Mouse (Mus musculus) midbrain, embryonic 16.5 days (tissue): ENCODE measurements at regions not wholly inside any gene's neighbourhood (a gene's known extent, or its start where the extent isn't known, plus 50 kb on each side); places are given as distances from the start of the nearest gene placed in this dataset.

ENCODE experiments used
- ATAC-seq: fragments of 200-750 bp; cut with Nextera tagmentation; 2 replicates; pipeline ENCODE4 v1.8.0; 2017; ENCODE audit warnings: moderate TSS enrichment
- H3K27ac ChIP-seq: fragments of 300-500 bp; sonication (generic); 2 replicates; pipeline ENCODE4 v1.5.1; 2014; ENCODE audit warnings: mild to moderate bottlenecking, low read length, mixed read lengths
- H3K27me3 ChIP-seq: fragments of 300-500 bp; sonication (generic); 2 replicates; pipeline ENCODE4 v1.6.1; 2014; ENCODE audit warnings: low read depth, low read length, mixed read lengths; ENCODE audit not compliant: control insufficient read depth, insufficient read depth
- H3K36me3 ChIP-seq: fragments of 300-500 bp; sonication (generic); 2 replicates; pipeline ENCODE4 v1.6.1; 2014; ENCODE audit warnings: mild to moderate bottlenecking, low read length, moderate library complexity, mixed read lengths; ENCODE audit not compliant: control insufficient read depth, insufficient read depth
- H3K4me1 ChIP-seq: fragments of 300-500 bp; sonication (generic); 2 replicates; pipeline ENCODE4 v1.6.1; 2014; ENCODE audit warnings: mild to moderate bottlenecking, low read length, mixed read lengths; ENCODE audit not compliant: control insufficient read depth, insufficient read depth
- H3K4me2 ChIP-seq: fragments of 300-500 bp; sonication (generic); 2 replicates; pipeline ENCODE4 v1.6.1; 2014; ENCODE audit warnings: mild to moderate bottlenecking, low read length, mixed read lengths
- H3K4me3 ChIP-seq: fragments of 300-500 bp; sonication (generic); 2 replicates; pipeline ENCODE4 v1.5.1; 2014; ENCODE audit warnings: low read depth, mild to moderate bottlenecking, low read length, moderate library complexity, mixed read lengths
- H3K9ac ChIP-seq: fragments of 300-500 bp; sonication (generic); 2 replicates; pipeline ENCODE4 v1.6.1; 2014; ENCODE audit warnings: low read depth, low read length, mixed read lengths
- H3K9me3 ChIP-seq: fragments of 300-500 bp; sonication (generic); replicated peaks from 2 replicates; pipeline ENCODE4 v1.6.1; 2014; ENCODE audit warnings: mild to moderate bottlenecking, low read length, mixed read lengths; ENCODE audit not compliant: control insufficient read depth, poor library complexity, severe bottlenecking
- WGBS: fragments of 180-500 bp; shearing (Covaris S2); extraction: QIAGEN DNeasy Blood & Tissue Kit; methylation state at CpG from one replicate; pipeline ENCODE4 v1.1.7; 2014; 5-methylcytosine and 5-hydroxymethylcytosine counted together

DNA sequence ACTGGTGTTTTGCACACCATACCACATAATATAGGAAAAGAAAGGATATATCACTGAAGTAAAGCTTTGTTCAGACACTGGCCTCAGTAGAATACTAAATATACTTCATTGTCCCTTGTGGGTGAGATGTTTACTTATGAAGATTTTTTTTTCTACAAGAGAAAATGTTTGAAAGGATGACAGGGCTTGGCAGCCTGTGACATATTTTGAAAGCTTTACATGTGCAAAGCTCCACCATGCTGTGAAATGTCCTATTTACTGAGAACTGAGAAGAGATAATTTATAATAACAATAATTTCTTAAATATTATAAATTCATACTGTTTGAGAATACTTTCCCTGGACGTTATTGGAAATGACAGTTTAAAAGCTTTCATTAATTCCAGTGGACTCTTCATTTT is 395.3 kb downstream of the Ccdc50 start:
- Histone ChIP-seq H3K36me3 (no peaks in the 10 kb centered on the region), H3K27me3 (no peaks in the 10 kb centered on the region), H3K9me3 (no peaks in the 10 kb centered on the region), H3K4me1 (no peaks in the 10 kb centered on the region), H3K27ac (no peak overlapping the region), H3K9ac (no peak overlapping the region), H3K4me2 (no peak overlapping the region), H3K4me3 (no peak overlapping the region)
- WGBS = 53% methylated on average over 1 of the region's 1 CpGs
- no peak for ATAC-seq

DNA sequence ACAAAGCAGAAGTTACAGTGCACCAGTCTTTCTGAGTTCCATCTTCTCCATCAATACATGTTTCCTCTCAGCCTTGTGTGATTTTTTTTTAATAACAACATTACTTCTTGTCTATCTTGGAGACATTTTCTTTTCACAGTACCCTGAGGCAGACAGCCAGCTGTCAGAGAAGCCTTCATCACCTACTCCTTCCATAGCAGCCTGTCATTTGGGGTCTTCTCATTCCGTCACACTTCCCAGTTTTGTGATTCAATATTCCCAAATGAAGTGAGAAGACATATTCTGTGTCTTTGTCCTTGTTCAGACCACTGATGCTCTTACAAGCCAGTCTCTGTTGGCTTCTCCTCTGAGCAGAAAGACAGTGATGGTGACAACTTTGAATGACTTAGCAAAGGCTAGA is 404.7 kb downstream of the Ccdc50 start:
- 78% methylated on average over 1 of the region's 1 CpGs for WGBS

DNA sequence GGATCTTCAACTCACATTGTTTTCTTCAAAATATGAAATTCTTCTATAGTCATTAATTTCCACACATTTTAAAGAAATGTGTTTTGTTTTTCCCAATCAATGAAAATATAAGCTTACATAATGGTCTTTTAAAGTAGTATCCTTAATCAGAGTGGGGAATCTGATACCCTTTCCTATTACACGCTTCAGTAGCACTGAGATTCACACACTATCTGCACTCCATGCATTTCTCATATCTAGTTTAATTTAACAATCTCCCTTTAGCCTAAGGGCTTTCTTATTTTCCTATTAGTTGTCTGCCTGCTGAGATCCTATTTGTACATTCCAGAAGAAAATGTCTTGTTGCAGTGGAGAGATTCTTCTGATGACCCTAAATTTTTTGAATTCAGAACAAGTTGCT is 406.2 kb downstream of the Ccdc50 start:
- Histone ChIP-seq H3K4me3 (no peak overlapping the region), H3K9ac (no peak overlapping the region), H3K9me3 (no peaks in the 10 kb centered on the region), H3K36me3 (no peaks in the 10 kb centered on the region), H3K4me1 (no peaks in the 10 kb centered on the region), H3K27ac (no peak overlapping the region), H3K27me3 (no peaks in the 10 kb centered on the region), H3K4me2 (no peak overlapping the region)
- ATAC-seq = no peak
- WGBS = 72% methylated on average over 1 of the region's 1 CpGs

More for the DNA sequence above, 404.7 kb downstream of the Ccdc50 start:
- no peak overlapping the region for H3K9ac ChIP-seq
- H3K27ac ChIP-seq = no peak overlapping the region
- no peaks in the 10 kb centered on the region for H3K36me3 ChIP-seq
- no peak for ATAC-seq
- no peaks in the 10 kb centered on the region for H3K4me1 ChIP-seq
- no peak overlapping the region for H3K4me3 ChIP-seq
- no peaks in the 10 kb centered on the region for H3K9me3 ChIP-seq
- no peaks in the 10 kb centered on the region for H3K27me3 ChIP-seq
- no peak overlapping the region for H3K4me2 ChIP-seq

DNA sequence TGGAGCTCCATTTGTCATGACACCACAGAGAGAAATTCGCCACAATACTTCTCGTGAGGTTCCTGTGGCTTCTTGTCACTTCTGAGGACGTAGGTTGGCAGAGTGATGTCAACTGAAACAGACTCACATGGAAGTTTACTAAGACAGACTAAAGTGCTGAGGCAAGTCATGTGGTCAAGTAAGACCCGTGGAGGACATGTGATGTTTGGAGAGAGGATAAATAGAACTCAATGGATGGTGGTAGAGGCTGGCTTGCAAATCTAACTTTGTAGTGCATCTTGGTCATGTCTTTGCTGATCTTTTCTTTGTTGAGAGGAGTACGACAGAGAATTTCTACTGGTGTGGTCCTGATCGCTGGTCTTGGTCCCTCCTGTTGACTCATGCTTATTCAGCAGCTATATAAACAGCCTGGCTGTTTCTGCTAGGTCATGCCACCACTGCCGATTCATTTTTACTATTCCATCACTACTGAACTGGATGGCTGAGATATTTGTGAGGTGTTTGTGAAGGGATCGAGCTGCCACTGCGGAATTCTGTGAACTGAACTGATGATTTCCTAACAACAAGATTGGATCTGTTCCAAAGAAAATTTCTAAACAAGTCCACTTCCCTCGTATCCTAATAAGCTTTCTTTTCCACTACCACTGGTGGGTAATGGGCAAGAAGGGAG is 407.6 kb downstream of the Ccdc50 start:
- Histone ChIP-seq H3K4me2 (no peak overlapping the region), H3K4me1 (no peaks in the 10 kb centered on the region), H3K27ac (no peak overlapping the region), H3K36me3 (no peaks in the 10 kb centered on the region), H3K27me3 (no peaks in the 10 kb centered on the region), H3K9me3 (no peaks in the 10 kb centered on the region), H3K9ac (no peak overlapping the region), H3K4me3 (no peak overlapping the region)
- no peak for ATAC-seq
- WGBS = 89% methylated on average over 10 of the region's 10 CpGs

GRCm38 (mm10) chr16:27814476-27814875 is 425.8 kb downstream of the Ccdc50 start:
- Histone ChIP-seq H3K9me3 (no peaks in the 10 kb centered on the region), H3K27ac (no peak overlapping the region; the same call in 1 of the 2 replicates), H3K27me3 (no peaks in the 10 kb centered on the region), H3K9ac (no peak overlapping the region), H3K4me2 (no peak overlapping the region), H3K4me1 (peaks cover 2% of the 10 kb centered on the region; the same call in 1 of the 2 replicates), H3K4me3 (no peak overlapping the region), H3K36me3 (no peaks in the 10 kb centered on the region)
- ATAC-seq = peak; percentile 77
- WGBS = 50% methylated on average over 1 of the region's 1 CpGs
